Mouse (Mus musculus) retina, embryonic 14.5 days (tissue): ENCODE data around the gene Mpeg1.

Source experiments
- DNase-seq: peaks from one replicate; pipeline ENCODE4 v3.0.0-alpha.2; 2015; ENCODE audit warnings: low spot score

The Mpeg1 gene

GRCm38 (mm10) chr19:12493453-12494186 lies 33.0 kb downstream of the Mpeg1 start:
- DNase-seq, result peak; percentile 77

GRCm38 (mm10) chr19:12494187-12494458 lies 33.5 kb downstream of the Mpeg1 start:
- no peak for DNase-seq

GRCm38 (mm10) chr19:12494972-12495535 lies 34.5 kb downstream of the Mpeg1 start:
- DNase-seq, result peak; percentile 54

- no peak for DNase-seq
These were observed 35.7 kb downstream of the Mpeg1 start for GRCm38 (mm10) chr19:12496241-12496640.

- no peak for DNase-seq
These were observed 37.3 kb downstream of the Mpeg1 start for GRCm38 (mm10) chr19:12497909-12498308.

- no peak for DNase-seq
These were observed 37.7 kb downstream of the Mpeg1 start for GRCm38 (mm10) chr19:12498321-12498720.

GRCm38 (mm10) chr19:12498941-12499340 lies 38.4 kb downstream of the Mpeg1 start:
- no peak for DNase-seq

- peak; percentile 35 for DNase-seq
These were observed 38.9 kb downstream of the Mpeg1 start for GRCm38 (mm10) chr19:12499485-12499884.

GRCm38 (mm10) chr19:12500124-12500523 lies 39.5 kb downstream of the Mpeg1 start:
- peak; percentile 67 for DNase-seq

- peak; percentile 59 for DNase-seq
These were observed 40.3 kb downstream of the Mpeg1 start for GRCm38 (mm10) chr19:12500881-12501311.

- peak; percentile 99 for DNase-seq
These were observed 41.1 kb downstream of the Mpeg1 start, which contains the start of gene Dtx4 for GRCm38 (mm10) chr19:12501370-12502347. Gene Dtx4, minus strand, starts transcription at chr19:12501454.

GRCm38 (mm10) chr19:12502756-12503155 lies 42.2 kb downstream of the Mpeg1 start:
- no peak for DNase-seq

- no peak for DNase-seq
These were observed 54.0 kb downstream of the Mpeg1 start for GRCm38 (mm10) chr19:12514621-12515020.
